Comparison of ENCODE assay signal across 9 mouse cellular contexts in genomic region chr1:92179070-92179469, GRCm38 (mm10). TPM values are rescaled to one million over a fixed set of nuclear protein-coding genes. Genes with fewer than 3 reads are reported as not detected.
DNase-seq lines count a peak whose midpoint lies in the region; ATAC-seq and TF ChIP-seq lines count a peak whose summit lies in the region.
"Had no signal": no experiment of that assay in that cellular context is flagged by ENCODE, and none has a peak within 500 bp of the region (broad histone marks: within the 10 kb centered on the region; RNA-seq: fewer than 3 reads in every experiment).

No protein-coding gene starts in this region.

- no peak for TF ChIP-seq EP300 in CH12.LX (IDR thresholded peaks at IDR 0.05; ENCODE audit: low read length)

- H3K27me3 ChIP-seq in CH12.LX (replicated peaks) = peaks cover 2% of the 10 kb centered on the region
- no peaks in the 10 kb centered on the region for H3K27me3 ChIP-seq in embryonic facial prominence, embryonic 14.5 days (replicated peaks; ENCODE audit: control insufficient read depth, insufficient read depth, low read length)
- no peaks in the 10 kb centered on the region for H3K27me3 ChIP-seq in hindbrain, embryonic 16.5 days (replicated peaks; ENCODE audit: control insufficient read depth, insufficient read depth, low read length)
- no peaks in the 10 kb centered on the region for H3K27me3 ChIP-seq in liver, embryonic 15.5 days
- no peaks in the 10 kb centered on the region for H3K27me3 ChIP-seq in stomach, embryonic 16.5 days (ENCODE audit: control insufficient read depth, insufficient read depth, low read length)
- H3K27me3 ChIP-seq: Patski had no signal

- dilution Hi-C loops in CH12.LX (cut with MboI; ENCODE audit: extremely low pct_ligation_motif_present, extremely low pct_unique_long_range_greater_than_20kb, low sequenced_read_pairs) = no loop called here

- H3K36me3 ChIP-seq in CH12.LX (replicated peaks in 1 of 2; ENCODE audit: control insufficient read depth in 1 of 2, insufficient read depth in 1 of 2, low read length in 1 of 2) = no peaks in the 10 kb centered on the region
- H3K36me3 ChIP-seq in embryonic facial prominence, embryonic 14.5 days (ENCODE audit: control insufficient read depth, insufficient read depth, low read length) = no peaks in the 10 kb centered on the region
- no peaks in the 10 kb centered on the region for H3K36me3 ChIP-seq in hindbrain, embryonic 16.5 days (ENCODE audit: control insufficient read depth, insufficient read depth, low read length)
- no peaks in the 10 kb centered on the region for H3K36me3 ChIP-seq in liver, embryonic 15.5 days (replicated peaks)
- H3K36me3 ChIP-seq in stomach, embryonic 16.5 days (ENCODE audit: control insufficient read depth, insufficient read depth, low read length) = no peaks in the 10 kb centered on the region

- H3K4me2 ChIP-seq in CH12.LX (ENCODE audit: insufficient read depth, low read depth, poor library complexity, severe bottlenecking) = peak overlapping the region; percentile 95
- H3K4me2 ChIP-seq in embryonic facial prominence, embryonic 14.5 days (ENCODE audit: low read depth, low read length) = peak overlapping the region; percentile 65
- H3K4me2 ChIP-seq in hindbrain, embryonic 16.5 days (ENCODE audit: low read length) = peak overlapping the region; percentile 81
- H3K4me2 ChIP-seq in liver, embryonic 15.5 days = peak overlapping the region; percentile 93
- H3K4me2 ChIP-seq in stomach, embryonic 16.5 days (ENCODE audit: low read depth, low read length) = peak overlapping the region; percentile 81

- 5% methylated on average over 11 of the region's 11 CpGs for WGBS in embryonic facial prominence, embryonic 14.5 days
- WGBS in hindbrain, embryonic 16.5 days = 6% methylated on average over 11 of the region's 11 CpGs
- 13% methylated on average over 11 of the region's 11 CpGs for WGBS in liver, embryonic 15.5 days (ENCODE audit: insufficient replicate concordance)
- WGBS in stomach, embryonic 16.5 days = 7% methylated on average over 11 of the region's 11 CpGs

- no peak for ATAC-seq in cerebellum, adult (ENCODE audit: insufficient number of reproducible peaks, low FRiP score, low TSS enrichment)
- no peak for ATAC-seq in embryonic facial prominence, embryonic 14.5 days (ENCODE audit: low read depth)
- no peak for ATAC-seq in hindbrain, embryonic 16.5 days
- no peak for ATAC-seq in liver, embryonic 15.5 days (ENCODE audit: insufficient read depth)
- no peak for ATAC-seq in stomach, embryonic 16.5 days (ENCODE audit: insufficient read depth, low FRiP score)

- peak overlapping the region; percentile 66 to 82 (median 69) for H3K4me3 ChIP-seq in CH12.LX (replicated peaks in 1 of 3; ENCODE audit: low read depth in 2 of 3, low read length in 2 of 3, poor library complexity in 1 of 3)
- H3K4me3 ChIP-seq in embryonic facial prominence, embryonic 14.5 days (ENCODE audit: low read depth, low read length) = peak overlapping the region; percentile 79
- H3K4me3 ChIP-seq in hindbrain, embryonic 16.5 days (ENCODE audit: low read length) = peak overlapping the region; percentile 93
- H3K4me3 ChIP-seq in liver, embryonic 15.5 days (replicated peaks) = peak overlapping the region; percentile 81
- H3K4me3 ChIP-seq in stomach, embryonic 16.5 days (replicated peaks; ENCODE audit: low read length) = peak overlapping the region; percentile 78

- no peak for TF ChIP-seq CTCF in CH12.LX (conservative IDR thresholded peaks at IDR 0.05 in 1 of 2, IDR thresholded peaks at IDR 0.05 in 1 of 2; ENCODE audit: low read depth in 2 of 2, low read length in 2 of 2)

- no peaks in the 10 kb centered on the region for H3K9me3 ChIP-seq in CH12.LX (replicated peaks; ENCODE audit: low read length)
- no peaks in the 10 kb centered on the region for H3K9me3 ChIP-seq in embryonic facial prominence, embryonic 14.5 days (ENCODE audit: control insufficient read depth, low read length)
- no peaks in the 10 kb centered on the region for H3K9me3 ChIP-seq in hindbrain, embryonic 16.5 days (ENCODE audit: control insufficient read depth, low read length)
- H3K9me3 ChIP-seq in liver, embryonic 15.5 days (replicated peaks) = no peaks in the 10 kb centered on the region
- H3K9me3 ChIP-seq in stomach, embryonic 16.5 days (replicated peaks; ENCODE audit: control insufficient read depth, low read length) = no peaks in the 10 kb centered on the region

- no peak for TF ChIP-seq RAD21 in CH12.LX (IDR thresholded peaks at IDR 0.05; ENCODE audit: low read depth, low read length)

- DNase-seq in cerebellum, adult 11-12 months = peak; percentile 49
- no peak for DNase-seq in CH12.LX (ENCODE audit: extremely low read depth)
- no peak for DNase-seq in embryonic facial prominence, embryonic 14.5 days (ENCODE audit: low spot score)
- DNase-seq in layer of hippocampus, postnatal 10 days (ENCODE audit: low spot score in 2 of 2) = no peak

- peak overlapping the region; percentile 70 for H3K9ac ChIP-seq in CH12.LX (ENCODE audit: insufficient read depth, low read depth)
- peak overlapping the region; percentile 85 for H3K9ac ChIP-seq in embryonic facial prominence, embryonic 14.5 days (ENCODE audit: low read depth, low read length)
- peak overlapping the region; percentile 93 for H3K9ac ChIP-seq in hindbrain, embryonic 16.5 days (ENCODE audit: low read depth, low read length)
- H3K9ac ChIP-seq in liver, embryonic 15.5 days = peak overlapping the region; percentile 90
- H3K9ac ChIP-seq in stomach, embryonic 16.5 days (ENCODE audit: low read length) = peak overlapping the region; percentile 90

- H3K4me1 ChIP-seq in CH12.LX (ENCODE audit: control insufficient read depth in 1 of 2, insufficient read depth in 2 of 2) = peaks cover 7 to 25% of the 10 kb centered on the region in 2 experiments
- peaks cover 25% of the 10 kb centered on the region for H3K4me1 ChIP-seq in embryonic facial prominence, embryonic 14.5 days (ENCODE audit: control insufficient read depth, insufficient read depth, low read length)
- peaks cover 30% of the 10 kb centered on the region for H3K4me1 ChIP-seq in hindbrain, embryonic 16.5 days (ENCODE audit: control insufficient read depth, insufficient read depth, low read depth, low read length)
- peaks cover 48% of the 10 kb centered on the region for H3K4me1 ChIP-seq in liver, embryonic 15.5 days (replicated peaks)
- peaks cover 41% of the 10 kb centered on the region for H3K4me1 ChIP-seq in stomach, embryonic 16.5 days (ENCODE audit: control insufficient read depth, insufficient read depth, low read length)

- TF ChIP-seq POLR2A in CH12.LX (IDR thresholded peaks at IDR 0.05; ENCODE audit: low read depth, low read length) = no peak

- no peaks in the 10 kb centered on the region; the same call in 1 of the 2 replicates for H3K79me2 ChIP-seq in CH12.LX (replicated peaks; ENCODE audit: control insufficient read depth, extremely low read depth, insufficient read depth, poor library complexity, severe bottlenecking)

- no peak overlapping the region for H3K27ac ChIP-seq in CH12.LX (ENCODE audit: insufficient read depth, low read depth)
- peak overlapping the region; percentile 97 for H3K27ac ChIP-seq in embryonic facial prominence, embryonic 14.5 days (replicated peaks; ENCODE audit: low read depth, low read length)
- H3K27ac ChIP-seq in hindbrain, embryonic 16.5 days (ENCODE audit: low read depth, low read length) = peak overlapping the region; percentile 97
- H3K27ac ChIP-seq in liver, embryonic 15.5 days (replicated peaks) = no peak overlapping the region
- H3K27ac ChIP-seq in stomach, embryonic 16.5 days (ENCODE audit: low read length) = peak overlapping the region; percentile 93

- in situ Hi-C loops in CH12.LX (cut with MboI; ENCODE audit: low pct_ligation_motif_present, low pct_unique_long_range_greater_than_20kb, low sequenced_read_pairs) = no loop called here

TF ChIP-seq in CH12.LX, 34 proteins besides CTCF, POLR2A, EP300 and RAD21:
- TF ChIP-seq ZC3H11A (IDR thresholded peaks at IDR 0.05; ENCODE audit: low read depth, low read length) = no peak
- peak; percentile 13; the same call in 1 of the 2 replicates for TF ChIP-seq MXI1 (IDR thresholded peaks at IDR 0.05; ENCODE audit: low read depth, low read length)
TF ChIP-seq in CH12.LX: peak in this region for 1.

RNA-seq across cellular contexts. Expression of gene Hdac4, which starts 16.4 kb away (rescaled TPM):
- 5.2 and 6.3 TPM in 2 replicates for total RNA-seq in CH12.LX (2012; rRNA removed)
- total RNA-seq in CH12.LX (2014; rRNA removed) = 2.4 and 3.4 TPM in 2 replicates
- 2.9 and 4.3 TPM in 2 replicates for polyA plus RNA-seq in CH12.LX (2012; ENCODE audit: insufficient read length, low read depth)
- 24.0 and 24.1 TPM in 2 replicates for polyA plus RNA-seq in embryonic facial prominence, embryonic 14.5 days (2014; fragmentation: Nextera tagmentation; extraction: Ambion mirVana)
- polyA plus RNA-seq in hindbrain, embryonic 16.5 days (2015; fragmentation: Nextera tagmentation; extraction: Ambion mirVana) = 26.9 and 27.6 TPM in 2 replicates
- 3.3 and 3.9 TPM in 2 replicates for polyA plus RNA-seq in liver, embryonic 15.5 days (2015; fragmentation: Nextera tagmentation; extraction: Ambion mirVana)
- polyA plus RNA-seq in stomach, embryonic 16.5 days (2015; fragmentation: Nextera tagmentation; extraction: Ambion mirVana) = 15.7 and 18.8 TPM in 2 replicates
- total RNA-seq in layer of hippocampus, postnatal 10 days (2021) = 10 to 100 TPM; 82.4 to 96.9 TPM

Comparison
In these comparisons a context has a peak if more than half of its experiments do, and no peak if none do; other contexts are left out.
1. H3K27ac ChIP-seq: peak in embryonic facial prominence, embryonic 14.5 days (single experiment), hindbrain, embryonic 16.5 days (single experiment) and stomach, embryonic 16.5 days (single experiment); none in CH12.LX (single experiment) and liver, embryonic 15.5 days (single experiment).
2. Peak in every context shown above with its lines, with median percentiles within 50 percentile points of each other: H3K4me2 ChIP-seq, H3K4me3 ChIP-seq and H3K9ac ChIP-seq.